12 mouse cellular contexts compared by ENCODE assay signal in genomic region chr16:24339320-24340265, GRCm38 (mm10). TPM values are rescaled to one million over a fixed set of nuclear protein-coding genes. Genes with fewer than 3 reads are reported as not detected.
A peak's percentile ranks its signal among the peaks of the same experiment; 100 is the strongest.
DNase-seq lines count a peak whose midpoint lies in the region; ATAC-seq lines count a peak whose summit lies in the region.
"Had no signal": no experiment of that assay in that cellular context is flagged by ENCODE, and none has a peak within 500 bp of the region (broad histone marks: within the 10 kb centered on the region; RNA-seq: fewer than 3 reads in every experiment).

No protein-coding gene starts in this region.

- peaks cover 6% of the 10 kb centered on the region; the same call in 1 of the 2 replicates for H3K4me1 ChIP-seq in intestine, embryonic 16.5 days (ENCODE audit: control insufficient read depth, insufficient read depth, low read length)
- H3K4me1 ChIP-seq in intestine, embryonic 15.5 days (replicated peaks) = no peaks in the 10 kb centered on the region
- H3K4me1 ChIP-seq in embryonic facial prominence, embryonic 11.5 days (ENCODE audit: control insufficient read depth, insufficient read depth, low read length) = no peaks in the 10 kb centered on the region

- H3K4me3 ChIP-seq in intestine, embryonic 16.5 days (ENCODE audit: low read length) = no peak overlapping the region
- H3K4me3 ChIP-seq in intestine, embryonic 15.5 days (replicated peaks) = no peak overlapping the region
- no peak overlapping the region for H3K4me3 ChIP-seq in embryonic facial prominence, embryonic 11.5 days (ENCODE audit: low read depth, low read length)
- H3K4me3 ChIP-seq: limb, embryonic 12.5 days had no signal

- 0 out of 2 replicates have a peak, but pooled peaks have one; percentile 55 for ATAC-seq in intestine, embryonic 16.5 days
- ATAC-seq in intestine, embryonic 15.5 days = no peak
- ATAC-seq in embryonic facial prominence, embryonic 11.5 days (replicated peaks; ENCODE audit: insufficient number of reproducible peaks, low FRiP score, low TSS enrichment, low read depth) = no peak
- ATAC-seq: forebrain, postnatal 0 days had no signal

- no peak overlapping the region for H3K9ac ChIP-seq in intestine, embryonic 16.5 days (ENCODE audit: low read depth, low read length)
- H3K9ac ChIP-seq in intestine, embryonic 15.5 days = no peak overlapping the region
- no peak overlapping the region for H3K9ac ChIP-seq in embryonic facial prominence, embryonic 11.5 days (replicated peaks; ENCODE audit: low read length)
- H3K9ac ChIP-seq: forebrain, postnatal 0 days; limb, embryonic 12.5 days had no signal

- no peak overlapping the region for H3K27ac ChIP-seq in intestine, embryonic 16.5 days (ENCODE audit: low read length)
- H3K27ac ChIP-seq in intestine, embryonic 15.5 days = no peak overlapping the region
- no peak overlapping the region; the same call in 1 of the 2 replicates for H3K27ac ChIP-seq in embryonic facial prominence, embryonic 11.5 days (replicated peaks; ENCODE audit: low read depth, low read length)
- H3K27ac ChIP-seq: limb, embryonic 12.5 days had no signal

- DNase-seq in embryonic facial prominence, embryonic 11.5 days (ENCODE audit: low spot score) = peak; percentile 78
- peak; percentile 28 for DNase-seq in lung, postnatal 14 days
- DNase-seq in thymus, postnatal 14 days = peak; percentile 62
- no peak for DNase-seq in right cerebral cortex, adult 2 months (ENCODE audit: low spot score in 2 of 2)
- DNase-seq in cerebellum, postnatal 25 days = no peak
- DNase-seq in adrenal gland, adult 2 months = no peak
- DNase-seq: cerebellum, adult 8-10 months; forebrain, postnatal 0 days; kidney, postnatal 14 days had no signal

- H3K27me3 ChIP-seq in intestine, embryonic 16.5 days (replicated peaks; ENCODE audit: control insufficient read depth, insufficient read depth, low read length) = no peaks in the 10 kb centered on the region
- no peaks in the 10 kb centered on the region for H3K27me3 ChIP-seq in intestine, embryonic 15.5 days (replicated peaks)
- H3K27me3 ChIP-seq in embryonic facial prominence, embryonic 11.5 days (ENCODE audit: control insufficient read depth, insufficient read depth, low read length) = no peaks in the 10 kb centered on the region
- H3K27me3 ChIP-seq: limb, embryonic 12.5 days had no signal

- H3K9me3 ChIP-seq in intestine, embryonic 16.5 days (ENCODE audit: control insufficient read depth, low read length) = no peaks in the 10 kb centered on the region
- no peaks in the 10 kb centered on the region for H3K9me3 ChIP-seq in intestine, embryonic 15.5 days
- no peaks in the 10 kb centered on the region for H3K9me3 ChIP-seq in embryonic facial prominence, embryonic 11.5 days (replicated peaks; ENCODE audit: control insufficient read depth, low read length)
- H3K9me3 ChIP-seq: limb, embryonic 12.5 days had no signal

- no peaks in the 10 kb centered on the region for H3K36me3 ChIP-seq in intestine, embryonic 16.5 days (ENCODE audit: control insufficient read depth, insufficient read depth, low read length)
- no peaks in the 10 kb centered on the region for H3K36me3 ChIP-seq in intestine, embryonic 15.5 days
- H3K36me3 ChIP-seq in embryonic facial prominence, embryonic 11.5 days (replicated peaks; ENCODE audit: control insufficient read depth, insufficient read depth, low read depth, low read length) = no peaks in the 10 kb centered on the region
- H3K36me3 ChIP-seq: limb, embryonic 12.5 days had no signal

- WGBS in intestine, embryonic 16.5 days = 46% methylated on average over 10 of the region's 10 CpGs
- 45% methylated on average over 10 of the region's 10 CpGs for WGBS in intestine, embryonic 15.5 days
- WGBS in embryonic facial prominence, embryonic 11.5 days = 32% methylated on average over 10 of the region's 10 CpGs

- no peak overlapping the region for H3K4me2 ChIP-seq in intestine, embryonic 16.5 days (ENCODE audit: low read depth, low read length)
- H3K4me2 ChIP-seq in intestine, embryonic 15.5 days (replicated peaks) = no peak overlapping the region
- no peak overlapping the region for H3K4me2 ChIP-seq in embryonic facial prominence, embryonic 11.5 days (ENCODE audit: low read depth, low read length)
- H3K4me2 ChIP-seq: limb, embryonic 12.5 days had no signal

RNA-seq across cellular contexts. Expression of gene Lpp, which starts 53.7 kb away (rescaled TPM):
- 64.7 and 66.5 TPM in 2 replicates for polyA plus RNA-seq in intestine, embryonic 16.5 days (2015; fragmentation: Nextera tagmentation; extraction: Ambion mirVana)
- polyA plus RNA-seq in intestine, embryonic 15.5 days (2015; fragmentation: Nextera tagmentation; extraction: Ambion mirVana) = 61.7 and 63.0 TPM in 2 replicates
- 23.3 and 27.7 TPM in 2 replicates for polyA plus RNA-seq in embryonic facial prominence, embryonic 11.5 days (2014; fragmentation: Nextera tagmentation; extraction: Ambion mirVana)
- 10 to 100 TPM; 35.1 to 94.8 TPM for total RNA-seq in adrenal gland, adult 2 months (2021)
- 15.0 and 32.3 TPM in 2 replicates for polyA plus RNA-seq in adrenal gland, adult 2 months (2012; rRNA removed)

Comparison
In these comparisons a context has a peak if more than half of its experiments do, and no peak if none do; other contexts are left out.
1. DNase-seq: peak in embryonic facial prominence, embryonic 11.5 days (single experiment), lung, postnatal 14 days (single experiment) and thymus, postnatal 14 days (single experiment); none in right cerebral cortex, adult 2 months (0 of 2), cerebellum, postnatal 25 days (0 of 2) and adrenal gland, adult 2 months (single experiment).